Mouse (Mus musculus): ENCODE measurements around the gene Lhpp.
A peak's percentile ranks its signal among the peaks of the same experiment; 100 is the strongest.

DNA sequence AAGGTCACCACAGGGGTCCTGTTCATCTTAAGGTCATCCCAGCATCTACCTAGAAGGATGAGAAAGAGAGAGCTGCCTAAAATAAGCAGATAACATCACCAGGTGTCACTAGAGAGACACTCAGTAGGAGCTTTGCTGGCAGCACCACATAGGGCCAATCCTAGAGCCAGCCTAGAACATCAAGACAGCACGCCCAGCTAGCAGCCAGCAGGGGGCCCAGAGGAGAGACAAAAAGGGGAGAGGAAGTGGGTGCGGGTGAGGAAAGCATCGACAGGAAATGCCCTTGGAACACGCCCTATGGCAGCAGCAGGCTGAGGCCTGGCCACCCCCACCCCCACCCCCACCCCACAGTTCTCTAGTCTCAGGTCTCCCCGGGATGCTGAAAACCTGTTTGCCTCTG is 124.7 kb downstream of the Lhpp start:
- TF ChIP-seq CTCF (conservative IDR thresholded peaks at IDR 0.05; ENCODE audit: insufficient read depth, insufficient read length, low read depth, low read length), result peak; percentile 55
- no peak for TF ChIP-seq POLR2A (IDR thresholded peaks at IDR 0.05; ENCODE audit: low read depth, low read length)
